Mouse (Mus musculus) bone marrow macrophage, adult 2 months (primary cell): ENCODE results near the gene Mad1l1.

Experiments used
- CTCF ChIP-seq: IDR thresholded peaks from 2 replicates; pipeline ENCODE4 v1.5.1; 2012; ENCODE audit warnings: low read depth, mild to moderate bottlenecking, low read length, moderate library complexity
- POLR2A ChIP-seq: IDR thresholded peaks from 2 replicates; pipeline ENCODE4 v1.6.1; 2012; ENCODE audit warnings: mild to moderate bottlenecking, low read depth, low read length, borderline replicate concordance

DNA sequence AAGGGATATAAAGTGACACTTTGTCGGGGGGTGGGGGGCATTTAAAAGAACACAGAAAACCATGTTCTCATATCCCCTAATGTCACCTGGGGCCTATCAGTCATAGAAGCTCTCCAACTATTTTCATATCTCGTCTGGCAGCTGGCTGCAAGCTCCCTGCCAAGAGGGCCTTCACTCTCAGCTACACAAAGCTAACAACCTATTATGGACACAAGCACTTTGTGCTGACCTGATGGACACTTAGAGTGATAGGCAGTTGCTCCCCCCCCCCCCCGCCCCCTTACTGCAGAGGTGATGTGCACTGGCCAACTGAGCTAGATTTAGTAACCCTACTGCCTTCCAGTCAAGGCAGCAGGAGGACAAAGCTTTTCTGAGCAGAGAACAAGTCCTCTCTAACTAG is 104.3 kb downstream of the Mad1l1 start:
- TF ChIP-seq CTCF (no peak), POLR2A (no peak)
